Mouse (Mus musculus): ENCODE data around the gene Elmo2. TPM values are rescaled to one million over a fixed set of nuclear protein-coding genes. Genes with fewer than 3 reads are reported as not detected.

The Elmo2 gene
- polyA plus RNA-seq, 1 experiment: 148 TPM

DNA sequence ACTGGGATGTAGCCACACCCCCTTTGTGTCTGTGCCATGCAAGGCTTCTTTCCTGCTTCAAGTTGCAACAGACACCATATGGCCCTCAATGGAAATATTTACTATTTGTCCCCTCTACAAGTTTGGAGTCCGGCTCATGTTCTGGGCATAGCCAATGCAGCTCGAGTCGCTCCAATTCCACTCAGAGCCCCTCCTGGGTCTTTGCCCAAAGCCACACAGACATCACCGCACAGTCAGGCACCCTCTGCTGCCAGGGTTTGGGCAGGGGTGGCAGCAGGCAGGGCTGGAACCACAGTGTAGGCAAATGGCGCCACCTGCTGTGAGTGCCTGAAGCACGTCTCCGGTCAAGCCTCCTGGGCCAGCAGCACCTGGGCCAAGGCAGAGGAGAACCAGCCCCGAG is 50.5 kb downstream of the Elmo2 start:
- WGBS: 25% methylated on average over 8 of the region's 8 CpGs
- H3K4me1 ChIP-seq (ENCODE audit: control insufficient read depth, insufficient read depth, low read length): no peaks in the 10 kb centered on the region
- no peak overlapping the region for H3K4me3 ChIP-seq (replicated peaks; ENCODE audit: extremely low read depth, low read depth, low read length)
- DNase-seq: peak; percentile 60
- peak; percentile 69 for TF ChIP-seq CTCF (IDR thresholded peaks at IDR 0.05; ENCODE audit: insufficient read depth, low read length)
- no peak for TF ChIP-seq POLR2A (IDR thresholded peaks at IDR 0.05; ENCODE audit: borderline replicate concordance, extremely low read depth, low read depth, low read length)

DNA sequence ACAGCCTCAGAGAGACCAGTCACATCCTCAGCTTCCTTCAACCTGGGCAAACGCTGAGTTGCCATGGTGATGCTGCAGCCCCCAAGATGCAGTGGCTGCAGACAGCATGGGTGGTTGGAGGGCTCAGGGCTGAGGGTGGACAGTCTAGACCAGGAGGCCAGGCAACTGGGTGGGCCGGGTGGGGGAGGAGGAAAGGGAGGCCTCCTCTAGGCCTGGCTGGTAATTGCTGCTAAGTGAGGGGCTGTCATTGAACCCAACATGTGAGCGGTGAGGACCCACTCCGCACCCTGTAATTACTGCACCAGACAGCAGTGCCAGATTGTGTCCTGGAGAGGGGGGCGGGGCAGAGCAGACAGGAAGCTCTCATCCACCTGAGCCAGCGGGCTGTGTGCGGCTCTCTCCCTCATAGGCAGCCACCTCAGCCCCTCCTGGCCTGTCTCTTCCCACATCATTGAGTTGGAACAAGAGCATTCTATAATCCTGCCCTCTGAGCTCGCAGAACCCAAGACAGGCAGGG is 51.1 kb downstream of the Elmo2 start:
- Histone ChIP-seq H3K4me1 (ENCODE audit: control insufficient read depth, insufficient read depth, low read length) (no peaks in the 10 kb centered on the region), H3K4me3 (replicated peaks; ENCODE audit: extremely low read depth, low read depth, low read length) (no peak overlapping the region)
- no peak for TF ChIP-seq CTCF (IDR thresholded peaks at IDR 0.05; ENCODE audit: insufficient read depth, low read length)
- no peak for TF ChIP-seq POLR2A (IDR thresholded peaks at IDR 0.05; ENCODE audit: borderline replicate concordance, extremely low read depth, low read depth, low read length)
- WGBS: 62% methylated on average over 8 of the region's 8 CpGs
- DNase-seq: no peak

DNA sequence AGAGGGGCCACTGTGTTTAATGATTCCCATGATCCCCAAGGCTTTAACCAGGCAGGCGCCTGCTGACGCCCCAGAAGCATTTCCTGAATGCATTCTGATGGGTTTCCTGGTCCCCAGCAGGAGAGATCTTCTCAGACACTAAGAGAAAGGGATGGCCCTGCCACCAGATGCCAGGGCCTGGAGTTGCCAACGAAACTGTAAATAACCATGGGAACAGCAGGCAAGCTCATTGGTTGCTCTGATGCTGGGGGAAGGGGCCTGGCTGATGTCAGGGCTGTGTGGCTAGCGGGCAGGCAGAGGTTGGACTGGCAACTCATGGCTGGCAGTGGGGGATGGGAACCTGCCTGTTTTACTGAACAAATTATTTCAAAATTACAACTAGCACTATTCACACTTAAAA is 52.7 kb downstream of the Elmo2 start:
- TF ChIP-seq POLR2A (IDR thresholded peaks at IDR 0.05; ENCODE audit: borderline replicate concordance, extremely low read depth, low read depth, low read length) (no peak), CTCF (IDR thresholded peaks at IDR 0.05; ENCODE audit: insufficient read depth, low read length) (no peak)
- WGBS: 39% methylated on average over 4 of the region's 4 CpGs
- no peak for DNase-seq
- no peaks in the 10 kb centered on the region for H3K4me1 ChIP-seq (ENCODE audit: control insufficient read depth, insufficient read depth, low read length)
- H3K4me3 ChIP-seq (replicated peaks; ENCODE audit: extremely low read depth, low read depth, low read length): no peak overlapping the region

DNA sequence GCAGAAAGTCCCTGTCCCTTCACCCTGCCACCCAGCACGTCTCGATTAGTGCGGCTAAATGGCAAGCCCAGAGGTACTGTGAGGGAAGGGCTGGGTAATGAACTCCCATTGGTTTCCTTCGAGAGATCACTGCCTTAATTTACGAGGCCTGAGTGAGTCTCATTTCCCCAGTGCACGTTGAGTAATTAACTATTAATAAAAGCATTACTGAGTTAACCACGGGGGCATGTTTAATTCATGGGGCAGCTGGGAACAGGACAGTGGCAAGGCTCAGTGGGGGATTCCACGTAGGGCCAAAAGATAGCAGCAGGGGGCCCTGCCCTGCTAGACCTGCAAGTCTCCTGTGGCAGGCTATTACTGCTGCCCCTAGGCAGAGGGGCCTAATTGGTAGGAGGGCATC is 55.0 kb downstream of the Elmo2 start:
- 28% methylated on average over 8 of the region's 8 CpGs for WGBS
- Histone ChIP-seq H3K4me1 (ENCODE audit: control insufficient read depth, insufficient read depth, low read length) (no peaks in the 10 kb centered on the region), H3K4me3 (replicated peaks; ENCODE audit: extremely low read depth, low read depth, low read length) (no peak overlapping the region)
- TF ChIP-seq POLR2A (IDR thresholded peaks at IDR 0.05; ENCODE audit: borderline replicate concordance, extremely low read depth, low read depth, low read length) (no peak), CTCF (IDR thresholded peaks at IDR 0.05; ENCODE audit: insufficient read depth, low read length) (no peak)
- DNase-seq: no peak

DNA sequence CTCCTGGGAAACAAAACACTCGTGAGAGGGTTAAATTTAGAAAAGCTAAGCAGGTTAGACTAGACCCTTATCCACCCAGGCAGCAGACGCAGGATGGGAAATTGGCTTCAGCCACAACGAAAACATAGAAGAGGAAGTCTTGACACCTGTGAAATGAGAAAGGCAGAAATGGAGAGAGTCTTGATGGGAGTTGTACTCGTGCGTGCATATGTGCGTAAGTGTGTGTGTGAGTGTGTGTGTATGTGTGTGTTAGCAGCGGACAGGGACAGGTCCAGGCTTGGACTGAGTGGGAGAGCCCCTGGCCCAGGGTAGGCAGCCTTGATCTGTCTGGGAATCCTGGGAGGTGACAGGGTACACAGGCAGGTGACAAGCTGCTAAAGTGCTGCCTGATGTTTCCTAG is 55.4 kb downstream of the Elmo2 start:
- no peak for DNase-seq
- 28% methylated on average over 7 of the region's 7 CpGs for WGBS

DNA sequence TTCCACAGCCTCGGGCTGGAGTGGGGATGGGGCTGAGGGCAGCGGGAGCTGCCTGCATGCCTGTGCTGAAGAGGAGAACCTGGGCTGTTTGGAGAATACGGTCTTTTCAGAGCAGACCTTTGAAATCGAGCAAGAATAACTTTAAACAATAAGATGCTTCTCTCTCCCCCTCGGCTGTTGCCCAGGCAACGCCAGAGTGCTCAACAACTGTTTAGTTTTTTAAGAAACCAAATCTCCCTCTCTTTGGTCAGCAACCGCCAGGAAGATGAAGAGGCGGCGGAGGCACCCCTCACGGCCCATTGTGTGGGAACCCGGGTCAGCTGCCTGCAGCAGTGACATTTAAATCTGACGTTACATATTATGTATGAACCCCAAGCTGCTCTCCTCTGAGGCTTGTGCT is 59.5 kb downstream of the Elmo2 start:
- 21% methylated on average over 12 of the region's 12 CpGs for WGBS
- DNase-seq: no peak
- Histone ChIP-seq H3K4me3 (replicated peaks; ENCODE audit: extremely low read depth, low read depth, low read length) (no peak overlapping the region), H3K4me1 (ENCODE audit: control insufficient read depth, insufficient read depth, low read length) (no peaks in the 10 kb centered on the region)
- no peak for TF ChIP-seq POLR2A (IDR thresholded peaks at IDR 0.05; ENCODE audit: borderline replicate concordance, extremely low read depth, low read depth, low read length)
- TF ChIP-seq CTCF (IDR thresholded peaks at IDR 0.05; ENCODE audit: insufficient read depth, low read length): no peak

More for the DNA sequence above, 55.4 kb downstream of the Elmo2 start:
- no peak overlapping the region for H3K4me3 ChIP-seq (replicated peaks; ENCODE audit: extremely low read depth, low read depth, low read length)
- H3K4me1 ChIP-seq (ENCODE audit: control insufficient read depth, insufficient read depth, low read length): no peaks in the 10 kb centered on the region
- TF ChIP-seq CTCF (IDR thresholded peaks at IDR 0.05; ENCODE audit: insufficient read depth, low read length): no peak
- TF ChIP-seq POLR2A (IDR thresholded peaks at IDR 0.05; ENCODE audit: borderline replicate concordance, extremely low read depth, low read depth, low read length): no peak

DNA sequence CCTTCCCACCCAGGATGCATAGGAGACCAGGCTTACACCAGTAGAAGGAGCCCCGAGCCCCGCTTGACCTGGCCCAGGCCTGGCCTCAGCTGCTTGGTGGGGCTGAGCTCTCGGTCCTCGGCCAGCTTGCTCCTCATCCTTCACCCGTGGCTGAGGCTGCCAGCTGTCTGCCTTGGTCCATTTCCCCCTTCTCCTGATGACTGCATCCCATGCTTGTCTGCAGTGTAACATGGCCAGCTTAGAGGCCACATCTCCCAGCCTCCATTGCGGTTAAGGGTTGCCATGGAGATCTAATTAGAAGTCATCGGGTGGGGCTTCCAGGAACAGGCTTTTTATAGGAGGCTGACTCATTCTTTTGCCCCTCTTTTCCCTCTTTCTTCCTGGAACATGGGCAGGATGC is 62.4 kb downstream of the Elmo2 start:
- Histone ChIP-seq H3K4me3 (replicated peaks; ENCODE audit: extremely low read depth, low read depth, low read length) (no peak overlapping the region), H3K4me1 (ENCODE audit: control insufficient read depth, insufficient read depth, low read length) (no peaks in the 10 kb centered on the region)
- WGBS: 47% methylated on average over 7 of the region's 7 CpGs
- TF ChIP-seq CTCF (IDR thresholded peaks at IDR 0.05; ENCODE audit: insufficient read depth, low read length): no peak
- no peak for TF ChIP-seq POLR2A (IDR thresholded peaks at IDR 0.05; ENCODE audit: borderline replicate concordance, extremely low read depth, low read depth, low read length)
- no peak for DNase-seq

DNA sequence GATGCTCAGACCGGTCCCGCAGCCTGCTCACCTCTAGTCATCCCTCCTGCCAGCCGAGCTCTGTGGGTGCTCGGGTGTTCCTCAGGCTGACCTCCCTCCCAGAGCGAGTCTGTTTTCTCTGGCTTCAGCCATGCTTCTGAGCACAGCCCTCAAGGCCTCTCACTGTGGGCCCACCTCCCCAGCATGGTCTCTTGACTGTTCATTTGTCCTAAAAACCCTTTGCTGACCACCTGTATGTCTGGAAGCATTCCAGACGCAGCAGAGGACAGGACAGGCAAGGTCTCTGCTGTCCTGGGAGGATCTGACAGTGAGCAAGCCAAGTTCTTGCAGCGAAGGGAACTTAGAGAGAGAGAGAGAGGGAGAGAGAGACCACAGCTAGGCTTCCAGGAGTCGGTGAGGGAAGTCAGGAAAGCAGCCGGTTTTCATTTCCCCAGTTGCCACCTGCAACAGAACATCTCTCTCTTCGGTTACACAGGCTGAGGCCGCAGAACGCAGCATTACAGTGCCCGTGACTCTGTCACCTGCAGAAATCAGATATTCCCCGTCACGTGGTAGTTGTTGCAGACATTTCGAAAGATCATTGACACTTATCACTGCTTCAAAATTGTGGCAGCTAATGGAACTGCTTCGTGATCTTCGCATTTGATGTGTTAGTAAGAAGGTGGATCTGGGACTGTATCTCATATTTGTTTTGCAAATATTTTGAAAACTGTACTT is 63.8 kb downstream of the Elmo2 start:
- TF ChIP-seq CTCF (IDR thresholded peaks at IDR 0.05; ENCODE audit: insufficient read depth, low read length): no peak
- no peak for TF ChIP-seq POLR2A (IDR thresholded peaks at IDR 0.05; ENCODE audit: borderline replicate concordance, extremely low read depth, low read depth, low read length)
- WGBS: 55% methylated on average over 18 of the region's 18 CpGs
- H3K4me3 ChIP-seq (replicated peaks; ENCODE audit: extremely low read depth, low read depth, low read length): no peak overlapping the region
- no peaks in the 10 kb centered on the region for H3K4me1 ChIP-seq (ENCODE audit: control insufficient read depth, insufficient read depth, low read length)
- no peak for DNase-seq

DNA sequence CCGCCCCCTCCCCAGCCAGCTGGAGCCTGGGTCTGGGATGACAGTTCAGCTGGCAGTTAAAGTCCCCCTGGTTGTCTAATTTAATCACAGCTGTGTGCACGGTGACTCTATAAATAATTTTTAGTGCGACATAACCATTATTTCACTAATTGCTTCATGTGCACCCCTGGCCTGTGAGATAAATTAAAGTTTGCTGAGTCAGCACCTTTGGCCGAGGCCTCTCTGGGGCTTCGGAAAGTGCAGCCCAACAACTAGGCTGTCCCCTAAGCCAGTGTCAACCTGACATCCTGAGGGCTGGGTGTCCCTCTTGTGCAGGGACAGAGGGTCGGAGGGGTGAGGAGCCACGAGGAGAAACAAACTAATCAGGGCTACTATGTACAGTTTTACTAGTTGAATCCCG is 66.4 kb downstream of the Elmo2 start:
- WGBS: 69% methylated on average over 8 of the region's 8 CpGs
- Histone ChIP-seq H3K4me1 (ENCODE audit: control insufficient read depth, insufficient read depth, low read length) (no peaks in the 10 kb centered on the region), H3K4me3 (replicated peaks; ENCODE audit: extremely low read depth, low read depth, low read length) (no peak overlapping the region)
- DNase-seq: no peak
- TF ChIP-seq POLR2A (IDR thresholded peaks at IDR 0.05; ENCODE audit: borderline replicate concordance, extremely low read depth, low read depth, low read length): no peak

DNA sequence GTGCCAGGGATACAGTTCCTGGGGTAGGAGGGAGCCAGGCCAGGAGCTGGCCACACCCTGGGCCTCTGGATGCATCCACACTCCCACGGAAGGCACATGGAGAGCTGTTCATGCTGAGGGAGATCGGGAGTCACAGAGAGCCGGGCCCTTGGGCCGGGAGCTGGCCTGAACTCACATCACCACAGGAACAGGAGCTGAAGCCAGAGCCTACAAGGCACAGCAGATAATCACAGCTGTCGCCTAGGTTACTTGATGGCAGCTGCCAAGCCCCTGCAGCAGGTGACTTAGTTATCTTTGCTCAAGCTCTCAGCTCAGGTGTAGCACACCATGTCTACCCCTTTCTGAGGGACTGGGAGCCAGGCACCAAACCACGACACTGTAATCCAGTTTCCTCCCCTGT is 68.0 kb downstream of the Elmo2 start:
- TF ChIP-seq POLR2A (IDR thresholded peaks at IDR 0.05; ENCODE audit: borderline replicate concordance, extremely low read depth, low read depth, low read length): no peak
- no peak for TF ChIP-seq CTCF (IDR thresholded peaks at IDR 0.05; ENCODE audit: insufficient read depth, low read length)
- Histone ChIP-seq H3K4me1 (ENCODE audit: control insufficient read depth, insufficient read depth, low read length) (no peaks in the 10 kb centered on the region), H3K4me3 (replicated peaks; ENCODE audit: extremely low read depth, low read depth, low read length) (no peak overlapping the region)
- WGBS: 67% methylated on average over 6 of the region's 6 CpGs
- no peak for DNase-seq

Measured in lung, adult 2 months (tissue).